Comparison of ENCODE assay signal across 10 mouse cellular contexts in genomic region chr10:22034303-22034702, GRCm38 (mm10). TPM values are rescaled to one million over a fixed set of nuclear protein-coding genes. Genes with fewer than 3 reads are reported as not detected.
DNase-seq lines count a peak whose midpoint lies in the region; ATAC-seq lines count a peak whose summit lies in the region.
"Had no signal": no experiment of that assay in that cellular context is flagged by ENCODE, and none has a peak within 500 bp of the region (broad histone marks: within the 10 kb centered on the region; RNA-seq: fewer than 3 reads in every experiment).

No protein-coding gene starts in this region.

- H3K36me3 ChIP-seq in heart, embryonic 10.5 days = no peaks in the 10 kb centered on the region
- no peaks in the 10 kb centered on the region for H3K36me3 ChIP-seq in midbrain, embryonic 11.5 days (ENCODE audit: control insufficient read depth, insufficient read depth, low read length)
- no peaks in the 10 kb centered on the region for H3K36me3 ChIP-seq in midbrain, embryonic 13.5 days
- no peaks in the 10 kb centered on the region for H3K36me3 ChIP-seq in embryonic facial prominence, embryonic 14.5 days (ENCODE audit: control insufficient read depth, insufficient read depth, low read length)
- H3K36me3 ChIP-seq: limb, embryonic 15.5 days; neural tube, embryonic 12.5 days had no signal

- 10% methylated on average over 9 of the region's 9 CpGs for WGBS in heart, embryonic 10.5 days
- WGBS in midbrain, embryonic 11.5 days = 6% methylated on average over 9 of the region's 9 CpGs
- 11% methylated on average over 9 of the region's 9 CpGs for WGBS in midbrain, embryonic 13.5 days
- 12% methylated on average over 9 of the region's 9 CpGs for WGBS in embryonic facial prominence, embryonic 14.5 days

- no peak overlapping the region for H3K4me3 ChIP-seq in heart, embryonic 10.5 days
- H3K4me3 ChIP-seq in midbrain, embryonic 11.5 days (ENCODE audit: low read depth, low read length) = no peak overlapping the region
- no peak overlapping the region for H3K4me3 ChIP-seq in midbrain, embryonic 13.5 days (replicated peaks)
- no peak overlapping the region for H3K4me3 ChIP-seq in embryonic facial prominence, embryonic 14.5 days (ENCODE audit: low read depth, low read length)
- H3K4me3 ChIP-seq: limb, embryonic 15.5 days; neural tube, embryonic 12.5 days had no signal

- ATAC-seq in midbrain, embryonic 11.5 days (ENCODE audit: low FRiP score) = no peak
- ATAC-seq in midbrain, embryonic 13.5 days = no peak
- no peak for ATAC-seq in embryonic facial prominence, embryonic 14.5 days (ENCODE audit: low read depth)

- no peak overlapping the region for H3K4me2 ChIP-seq in midbrain, embryonic 11.5 days
- no peak overlapping the region for H3K4me2 ChIP-seq in midbrain, embryonic 13.5 days (replicated peaks)
- no peak overlapping the region for H3K4me2 ChIP-seq in embryonic facial prominence, embryonic 14.5 days (ENCODE audit: low read depth, low read length)
- H3K4me2 ChIP-seq: limb, embryonic 15.5 days; neural tube, embryonic 12.5 days had no signal

- DNase-seq in heart, adult 8-10 months (ENCODE audit: low spot score) = peak; percentile 16
- no peak for DNase-seq in heart, embryonic 10.5 days (ENCODE audit: low spot score)
- peak; percentile 92 for DNase-seq in midbrain, embryonic 11.5 days (ENCODE audit: low spot score, missing footprints)
- peak; percentile 27 for DNase-seq in embryonic facial prominence, embryonic 14.5 days (ENCODE audit: low spot score)
- peak; percentile 54 for DNase-seq in lung, postnatal 36 days
- DNase-seq in gastrocnemius, postnatal 4 days (ENCODE audit: low spot score in 2 of 2) = no peak

- H3K9ac ChIP-seq in midbrain, embryonic 11.5 days (ENCODE audit: low read length) = no peak overlapping the region
- no peak overlapping the region for H3K9ac ChIP-seq in midbrain, embryonic 13.5 days (replicated peaks)
- no peak overlapping the region for H3K9ac ChIP-seq in embryonic facial prominence, embryonic 14.5 days (ENCODE audit: low read depth, low read length)
- H3K9ac ChIP-seq: limb, embryonic 15.5 days; neural tube, embryonic 12.5 days had no signal

- no peaks in the 10 kb centered on the region for H3K27me3 ChIP-seq in heart, embryonic 10.5 days (ENCODE audit: insufficient read depth, poor library complexity, severe bottlenecking)
- H3K27me3 ChIP-seq in midbrain, embryonic 11.5 days (ENCODE audit: control insufficient read depth, insufficient read depth, low read length) = no peaks in the 10 kb centered on the region
- no peaks in the 10 kb centered on the region for H3K27me3 ChIP-seq in midbrain, embryonic 13.5 days
- H3K27me3 ChIP-seq in embryonic facial prominence, embryonic 14.5 days (replicated peaks; ENCODE audit: control insufficient read depth, insufficient read depth, low read length) = no peaks in the 10 kb centered on the region
- H3K27me3 ChIP-seq: limb, embryonic 15.5 days; neural tube, embryonic 12.5 days had no signal

- H3K9me3 ChIP-seq in heart, embryonic 10.5 days = no peaks in the 10 kb centered on the region
- no peaks in the 10 kb centered on the region for H3K9me3 ChIP-seq in midbrain, embryonic 11.5 days (ENCODE audit: control insufficient read depth, low read length)
- H3K9me3 ChIP-seq in midbrain, embryonic 13.5 days = no peaks in the 10 kb centered on the region; the same call in 1 of the 2 replicates
- H3K9me3 ChIP-seq in embryonic facial prominence, embryonic 14.5 days (ENCODE audit: control insufficient read depth, low read length) = no peaks in the 10 kb centered on the region
- H3K9me3 ChIP-seq: limb, embryonic 15.5 days had no signal

- no peaks in the 10 kb centered on the region for H3K4me1 ChIP-seq in heart, embryonic 10.5 days
- no peaks in the 10 kb centered on the region for H3K4me1 ChIP-seq in midbrain, embryonic 11.5 days (ENCODE audit: control insufficient read depth, insufficient read depth, low read length)
- no peaks in the 10 kb centered on the region for H3K4me1 ChIP-seq in midbrain, embryonic 13.5 days (replicated peaks)
- H3K4me1 ChIP-seq in embryonic facial prominence, embryonic 14.5 days (ENCODE audit: control insufficient read depth, insufficient read depth, low read length) = no peaks in the 10 kb centered on the region
- H3K4me1 ChIP-seq: limb, embryonic 15.5 days; neural tube, embryonic 12.5 days had no signal

- no peak overlapping the region for H3K27ac ChIP-seq in heart, embryonic 10.5 days
- no peak overlapping the region for H3K27ac ChIP-seq in midbrain, embryonic 11.5 days (ENCODE audit: low read depth, low read length)
- H3K27ac ChIP-seq in midbrain, embryonic 13.5 days = no peak overlapping the region
- no peak overlapping the region for H3K27ac ChIP-seq in embryonic facial prominence, embryonic 14.5 days (replicated peaks; ENCODE audit: low read depth, low read length)
- H3K27ac ChIP-seq: limb, embryonic 15.5 days; neural tube, embryonic 12.5 days had no signal

RNA-seq across cellular contexts. Expression of gene 4930444G20Rik, which starts 33.6 kb away (rescaled TPM):
- total RNA-seq in heart, adult 8-10 months (2022) = not detected
- not detected in 2 replicates for polyA plus RNA-seq in heart, embryonic 10.5 days (2016; fragmentation: Nextera tagmentation; extraction: Ambion mirVana)
- not detected in 2 replicates for polyA plus RNA-seq in midbrain, embryonic 11.5 days (2014; fragmentation: Nextera tagmentation; extraction: Ambion mirVana)
- not detected in 2 replicates for polyA plus RNA-seq in midbrain, embryonic 13.5 days (2015; fragmentation: Nextera tagmentation; extraction: Ambion mirVana)
- polyA plus RNA-seq in embryonic facial prominence, embryonic 14.5 days (2014; fragmentation: Nextera tagmentation; extraction: Ambion mirVana) = not detected in 2 replicates
- not detected for total RNA-seq in gastrocnemius, postnatal 4 days (2021)
- polyA plus RNA-seq: heart, embryonic 14.5 days; limb, embryonic 15.5 days; neural tube, embryonic 12.5 days had no signal

Comparison
In these comparisons a context has a peak if more than half of its experiments do, and no peak if none do; other contexts are left out.
1. DNase-seq: peak in heart, adult 8-10 months (single experiment), midbrain, embryonic 11.5 days (single experiment), embryonic facial prominence, embryonic 14.5 days (single experiment) and lung, postnatal 36 days (single experiment); none in heart, embryonic 10.5 days (single experiment) and gastrocnemius, postnatal 4 days (0 of 2).